Mouse (Mus musculus): ENCODE results near the gene AA467197.
A peak's percentile ranks its signal among the peaks of the same experiment; 100 is the strongest.

The AA467197 gene

GRCm38 (mm10) chr2:122638029-122638428, 1.2 kb downstream of the AA467197 start:
- no peak for DNase-seq (ENCODE audit: low read depth, low spot score)

GRCm38 (mm10) chr2:122638673-122639072, 1.9 kb downstream of the AA467197 start:
- DNase-seq (ENCODE audit: low read depth, low spot score): no peak

- peak; percentile 88 for DNase-seq (ENCODE audit: low read depth, low spot score)
Measured at GRCm38 (mm10) chr2:122652096-122653084, 15.6 kb downstream of the AA467197 start.

GRCm38 (mm10) chr2:122656052-122656451, 19.3 kb downstream of the AA467197 start:
- DNase-seq (ENCODE audit: low read depth, low spot score): no peak

- DNase-seq (ENCODE audit: low read depth, low spot score): no peak
Measured at GRCm38 (mm10) chr2:122656767-122657166, 20.0 kb downstream of the AA467197 start.

- no peak for DNase-seq (ENCODE audit: low read depth, low spot score)
Measured at GRCm38 (mm10) chr2:122657707-122658524, 21.1 kb downstream of the AA467197 start.

- DNase-seq (ENCODE audit: low read depth, low spot score): no peak
Measured at GRCm38 (mm10) chr2:122659825-122660224, 23.0 kb downstream of the AA467197 start.

- no peak for DNase-seq (ENCODE audit: low read depth, low spot score)
Measured at GRCm38 (mm10) chr2:122665253-122665972, 28.6 kb downstream of the AA467197 start.

GRCm38 (mm10) chr2:122665973-122666875, 29.4 kb downstream of the AA467197 start:
- DNase-seq (ENCODE audit: low read depth, low spot score): peak; percentile 71

- DNase-seq (ENCODE audit: low read depth, low spot score): peak; percentile 68
Measured at GRCm38 (mm10) chr2:122667856-122668255, 31.1 kb downstream of the AA467197 start.

- DNase-seq (ENCODE audit: low read depth, low spot score): no peak
Measured at GRCm38 (mm10) chr2:122671714-122672113, 34.9 kb downstream of the AA467197 start.

GRCm38 (mm10) chr2:122672841-122673240, 36.1 kb downstream of the AA467197 start:
- DNase-seq (ENCODE audit: low read depth, low spot score): peak; percentile 34

GRCm38 (mm10) chr2:122675126-122675525, 38.3 kb downstream of the AA467197 start:
- DNase-seq (ENCODE audit: low read depth, low spot score): no peak

GRCm38 (mm10) chr2:122681379-122682137, 44.8 kb downstream of the AA467197 start:
- DNase-seq (ENCODE audit: low read depth, low spot score): no peak

GRCm38 (mm10) chr2:122682520-122682919, 45.7 kb downstream of the AA467197 start:
- no peak for DNase-seq (ENCODE audit: low read depth, low spot score)

GRCm38 (mm10) chr2:122683641-122684040, 46.9 kb downstream of the AA467197 start:
- DNase-seq (ENCODE audit: low read depth, low spot score): no peak

GRCm38 (mm10) chr2:122686665-122687064, 49.9 kb downstream of the AA467197 start:
- no peak for DNase-seq (ENCODE audit: low read depth, low spot score)
